Mouse (Mus musculus): Measurements from ENCODE around the gene Atxn1l.
"Not testable (repeated sequence)": the region's sequence is repeated elsewhere in the genome, so short reads cannot be mapped to it uniquely, and the experiment has no call there.

Atxn1l gene

GRCm38 (mm10) chr8:109737237-109738048 lies at the start of gene Atxn1l:
TSS of gene Atxn1l (minus strand) at chr8:109737739.
- DNase-seq (ENCODE audit: low spot score): peak; percentile 89

- DNase-seq (ENCODE audit: low spot score): no peak
Observed at GRCm38 (mm10) chr8:109780548-109780947, 43.0 kb upstream of the Atxn1l start.

GRCm38 (mm10) chr8:109779431-109780228 lies 42.1 kb upstream of the Atxn1l start:
- DNase-seq (ENCODE audit: low spot score): no peak

- DNase-seq (ENCODE audit: low spot score): no peak
Observed at GRCm38 (mm10) chr8:109778993-109779421, 41.5 kb upstream of the Atxn1l start.

- peak; percentile 98 for DNase-seq (ENCODE audit: low spot score)
Observed at GRCm38 (mm10) chr8:109778280-109778977, 40.9 kb upstream of the Atxn1l start, which contains the start of gene Ap1g1. TSS of gene Ap1g1 (plus strand) at chr8:109778554.

GRCm38 (mm10) chr8:109777851-109778250 lies 40.3 kb upstream of the Atxn1l start:
- no peak for DNase-seq (ENCODE audit: low spot score)

- DNase-seq (ENCODE audit: low spot score): no peak
Observed at GRCm38 (mm10) chr8:109773154-109773553, 35.6 kb upstream of the Atxn1l start.

GRCm38 (mm10) chr8:109766081-109766480 lies 28.5 kb upstream of the Atxn1l start:
- no peak for DNase-seq (ENCODE audit: low spot score)

GRCm38 (mm10) chr8:109764031-109764430 lies 26.5 kb upstream of the Atxn1l start:
- no peak for DNase-seq (ENCODE audit: low spot score)

GRCm38 (mm10) chr8:109760221-109760620 lies 22.7 kb upstream of the Atxn1l start:
- DNase-seq (ENCODE audit: low spot score): no peak

- DNase-seq (ENCODE audit: low spot score): no peak
Observed at GRCm38 (mm10) chr8:109759426-109759825, 21.9 kb upstream of the Atxn1l start.

- DNase-seq (ENCODE audit: low spot score): no peak
Observed at GRCm38 (mm10) chr8:109756849-109757248, 19.3 kb upstream of the Atxn1l start.

GRCm38 (mm10) chr8:109755554-109755953 lies 18.0 kb upstream of the Atxn1l start:
- DNase-seq (ENCODE audit: low spot score): not testable (repeated sequence)

- DNase-seq (ENCODE audit: low spot score): no peak
Observed at GRCm38 (mm10) chr8:109754696-109755095, 17.2 kb upstream of the Atxn1l start.

- DNase-seq (ENCODE audit: low spot score): peak; percentile 15
Observed at GRCm38 (mm10) chr8:109751731-109752485, 14.4 kb upstream of the Atxn1l start.

GRCm38 (mm10) chr8:109750699-109751098 lies 13.2 kb upstream of the Atxn1l start:
- DNase-seq (ENCODE audit: low spot score): no peak

- peak; percentile 56 for DNase-seq (ENCODE audit: low spot score)
Observed at GRCm38 (mm10) chr8:109750274-109750673, 12.7 kb upstream of the Atxn1l start.

- DNase-seq (ENCODE audit: low spot score): no peak
Observed at GRCm38 (mm10) chr8:109747468-109748199, 10.1 kb upstream of the Atxn1l start.

- DNase-seq (ENCODE audit: low spot score): no peak
Observed at GRCm38 (mm10) chr8:109738049-109738380, 476 bp upstream of the Atxn1l start.

- DNase-seq (ENCODE audit: low spot score): no peak
Observed at GRCm38 (mm10) chr8:109736819-109737218, 720 bp downstream of the Atxn1l start.

GRCm38 (mm10) chr8:109734018-109734417 lies 3.5 kb downstream of the Atxn1l start:
- no peak for DNase-seq (ENCODE audit: low spot score)
